Mouse (Mus musculus) CH12.LX (cell line): ENCODE measurements around the gene Glb1. TPM values are rescaled to one million over a fixed set of nuclear protein-coding genes. Genes with fewer than 3 reads are reported as not detected.

ENCODE experiments used
- DNase-seq: peaks from one replicate; pipeline ENCODE4 v3.0.0-alpha.2; 2013; ENCODE audit errors: extremely low read depth
- H3K27ac ChIP-seq: 2 replicates; pipeline ENCODE4 v1.5.1; 2012; ENCODE audit warnings: low read depth, mild to moderate bottlenecking, control low read depth, moderate library complexity; ENCODE audit not compliant: insufficient read depth
- H3K27me3 ChIP-seq: replicated peaks from 2 replicates; pipeline ENCODE3; 2012; ENCODE audit warnings: inconsistent platforms
- H3K36me3 ChIP-seq, 2 experiments: replicated peaks in 1 of 2; 2 replicates each; pipeline versions ENCODE3 to v1.6.1; 2012; ENCODE audit warnings: inconsistent platforms in 1 of 2, low read length in 1 of 2, mild to moderate bottlenecking in 1 of 2, mixed read lengths in 1 of 2, moderate library complexity in 1 of 2; ENCODE audit not compliant: control insufficient read depth in 1 of 2, insufficient read depth in 1 of 2
- H3K4me1 ChIP-seq, 2 experiments: 2 replicates each; pipeline ENCODE4 v1.6.1; 2012; ENCODE audit warnings: inconsistent platforms in 1 of 2, moderate library complexity in 1 of 2; ENCODE audit not compliant: insufficient read depth in 2 of 2, control insufficient read depth in 1 of 2
- H3K4me2 ChIP-seq: 2 replicates; pipeline ENCODE4 v1.6.1; 2012; ENCODE audit warnings: low read depth, mild to moderate bottlenecking, control low read depth; ENCODE audit not compliant: poor library complexity, insufficient read depth, severe bottlenecking
- H3K4me3 ChIP-seq, 3 experiments: fragments of 150-350 bp in 1 of 3; sonication (generic) in 1 of 3; replicated peaks in 1 of 3; 2 replicates each; pipeline versions ENCODE3 to v1.5.1; 2011 to 2012; ENCODE audit warnings: low read depth in 2 of 3, low read length in 2 of 3, mild to moderate bottlenecking in 2 of 3, moderate library complexity in 2 of 3, control low read depth in 1 of 3, improper control_type of control experiment in 1 of 3, inconsistent platforms in 1 of 3, mixed read lengths in 1 of 3; ENCODE audit not compliant: poor library complexity in 1 of 3
- H3K79me2 ChIP-seq: replicated peaks from 2 replicates; pipeline ENCODE4 v1.6.1; 2012; ENCODE audit warnings: mild to moderate bottlenecking, moderate library complexity; ENCODE audit not compliant: control insufficient read depth, poor library complexity, insufficient read depth, severe bottlenecking; ENCODE audit errors: extremely low read depth
- H3K9ac ChIP-seq: 2 replicates; pipeline ENCODE4 v1.6.1; 2012; ENCODE audit warnings: low read depth, mild to moderate bottlenecking, control low read depth, moderate library complexity; ENCODE audit not compliant: insufficient read depth
- H3K9me3 ChIP-seq: replicated peaks from 2 replicates; pipeline ENCODE3; 2012; ENCODE audit warnings: low read length, inconsistent platforms, mixed read lengths
- BHLHE40 ChIP-seq: IDR thresholded peaks from 2 replicates; pipeline ENCODE4 v1.6.1; 2011; ENCODE audit warnings: mild to moderate bottlenecking, low read depth, low read length, improper control_type of control experiment
- CHD1 ChIP-seq: IDR thresholded peaks from 2 replicates; pipeline ENCODE4 v1.6.1; 2012; ENCODE audit warnings: low read depth, low read length, improper control_type of control experiment, inconsistent platforms
- CHD2 ChIP-seq: IDR thresholded peaks from 2 replicates; pipeline ENCODE4 v1.6.1; 2011; ENCODE audit warnings: low read length, improper control_type of control experiment
- CTCF ChIP-seq, 2 experiments: IDR thresholded peaks in 1 of 2; conservative IDR thresholded peaks in 1 of 2; 2 replicates each; pipeline ENCODE4 v1.5.1; 2011 to 2012; ENCODE audit warnings: low read depth in 2 of 2, low read length in 2 of 2, improper control_type of control experiment in 1 of 2, inconsistent platforms in 1 of 2, mild to moderate bottlenecking in 1 of 2, moderate library complexity in 1 of 2
- E2F4 ChIP-seq: IDR thresholded peaks from 2 replicates; pipeline ENCODE4 v1.6.1; 2011; ENCODE audit warnings: low read depth, low read length, improper control_type of control experiment; ENCODE audit not compliant: insufficient replicate concordance
- ELF1 ChIP-seq: IDR thresholded peaks from 2 replicates; pipeline ENCODE4 v1.6.1; 2014; ENCODE audit warnings: low read depth, mild to moderate bottlenecking, inconsistent platforms, low read length, improper control_type of control experiment
- EP300 ChIP-seq: IDR thresholded peaks from 2 replicates; pipeline ENCODE4 v1.6.1; 2011; ENCODE audit warnings: low read length, improper control_type of control experiment
- ETS1 ChIP-seq: conservative IDR thresholded peaks from 2 replicates; pipeline ENCODE4 v1.6.1; 2012; ENCODE audit warnings: low read depth, mild to moderate bottlenecking, inconsistent platforms, low read length, improper control_type of control experiment, moderate library complexity
- GABPA ChIP-seq: IDR thresholded peaks from 2 replicates; pipeline ENCODE4 v1.6.1; 2012; ENCODE audit warnings: low read depth, low read length, improper control_type of control experiment, inconsistent platforms; ENCODE audit not compliant: insufficient replicate concordance
- HCFC1 ChIP-seq: IDR thresholded peaks from 2 replicates; pipeline ENCODE4 v1.6.1; 2012; ENCODE audit warnings: low read depth, mild to moderate bottlenecking, inconsistent platforms, low read length, improper control_type of control experiment
- IRF4 ChIP-seq: IDR thresholded peaks from 2 replicates; pipeline ENCODE4 v1.6.1; 2014; ENCODE audit warnings: low read depth, mild to moderate bottlenecking, inconsistent platforms, low read length, improper control_type of control experiment
- JUN ChIP-seq: IDR thresholded peaks from 2 replicates; pipeline ENCODE4 v1.6.1; 2011; ENCODE audit warnings: low read depth, mild to moderate bottlenecking, low read length, improper control_type of control experiment, moderate library complexity; ENCODE audit not compliant: insufficient read depth
- JUND ChIP-seq: conservative IDR thresholded peaks from 2 replicates; pipeline ENCODE4 v1.6.1; 2011; ENCODE audit warnings: low read depth, low read length, improper control_type of control experiment
- KAT2A ChIP-seq: IDR thresholded peaks from 2 replicates; pipeline ENCODE4 v1.6.1; 2012; ENCODE audit warnings: low read length, improper control_type of control experiment, inconsistent platforms; ENCODE audit not compliant: insufficient replicate concordance
- MAFK ChIP-seq: IDR thresholded peaks from 2 replicates; pipeline ENCODE4 v1.6.1; 2011; ENCODE audit warnings: low read length, improper control_type of control experiment; ENCODE audit not compliant: insufficient replicate concordance
- MAX ChIP-seq: IDR thresholded peaks from 2 replicates; pipeline ENCODE4 v1.6.1; 2011; ENCODE audit warnings: low read length, improper control_type of control experiment
- MAZ ChIP-seq: IDR thresholded peaks from 2 replicates; pipeline ENCODE4 v1.6.1; 2012; ENCODE audit warnings: low read depth, mild to moderate bottlenecking, inconsistent platforms, low read length, improper control_type of control experiment, moderate library complexity
- MEF2A ChIP-seq: IDR thresholded peaks from 2 replicates; pipeline ENCODE4 v1.6.1; 2014; ENCODE audit warnings: low read depth, mild to moderate bottlenecking, inconsistent platforms, low read length, improper control_type of control experiment, borderline replicate concordance
- MXI1 ChIP-seq: IDR thresholded peaks from 2 replicates; pipeline ENCODE4 v1.6.1; 2011; ENCODE audit warnings: mild to moderate bottlenecking, low read depth, low read length, improper control_type of control experiment
- MYC ChIP-seq: IDR thresholded peaks from 2 replicates; pipeline ENCODE4 v1.6.1; 2011; ENCODE audit warnings: low read depth, mild to moderate bottlenecking, improper control_type of control experiment, low read length
- NELFE ChIP-seq: IDR thresholded peaks from 2 replicates; pipeline ENCODE4 v1.6.1; 2011; ENCODE audit warnings: low read depth, low read length, improper control_type of control experiment
- NRF1 ChIP-seq: IDR thresholded peaks from 2 replicates; pipeline ENCODE4 v1.6.1; 2014; ENCODE audit warnings: low read depth, mild to moderate bottlenecking, inconsistent platforms, low read length, improper control_type of control experiment, moderate library complexity
- PAX5 ChIP-seq: IDR thresholded peaks from 2 replicates; pipeline ENCODE4 v1.6.1; 2012; ENCODE audit warnings: low read length, inconsistent platforms, mixed read lengths
- POLR2A ChIP-seq: IDR thresholded peaks from 2 replicates; pipeline ENCODE4 v1.6.1; 2011; ENCODE audit warnings: low read depth, mild to moderate bottlenecking, improper control_type of control experiment, low read length
- POLR2AphosphoS2 ChIP-seq: IDR thresholded peaks from 2 replicates; pipeline ENCODE4 v1.6.1; 2011; ENCODE audit warnings: low read depth, low read length, improper control_type of control experiment
- RAD21 ChIP-seq: IDR thresholded peaks from 2 replicates; pipeline ENCODE4 v1.6.1; 2011; ENCODE audit warnings: low read depth, mild to moderate bottlenecking, low read length, improper control_type of control experiment, moderate library complexity
- RCOR1 ChIP-seq: conservative IDR thresholded peaks from 2 replicates; pipeline ENCODE4 v1.6.1; 2012; ENCODE audit warnings: low read depth, mild to moderate bottlenecking, inconsistent platforms, low read length, improper control_type of control experiment
- SIN3A ChIP-seq: IDR thresholded peaks from 2 replicates; pipeline ENCODE4 v1.6.1; 2012; ENCODE audit warnings: low read length, improper control_type of control experiment, inconsistent platforms
- SMC3 ChIP-seq: IDR thresholded peaks from 2 replicates; pipeline ENCODE4 v1.6.1; 2011; ENCODE audit warnings: low read depth, low read length, improper control_type of control experiment
- TBP ChIP-seq: conservative IDR thresholded peaks from 2 replicates; pipeline ENCODE4 v1.6.1; 2011; ENCODE audit warnings: low read depth, low read length, improper control_type of control experiment
- TCF12 ChIP-seq: IDR thresholded peaks from 2 replicates; pipeline ENCODE4 v1.6.1; 2014; ENCODE audit warnings: low read depth, mild to moderate bottlenecking, inconsistent platforms, low read length, improper control_type of control experiment
- UBTF ChIP-seq: IDR thresholded peaks from 2 replicates; pipeline ENCODE4 v1.6.1; 2012; ENCODE audit warnings: low read depth, mild to moderate bottlenecking, inconsistent platforms, low read length, improper control_type of control experiment, moderate library complexity
- USF1 ChIP-seq: IDR thresholded peaks from 2 replicates; pipeline ENCODE4 v1.6.1; 2014; ENCODE audit warnings: low read depth, mild to moderate bottlenecking, inconsistent platforms, low read length, improper control_type of control experiment
- USF2 ChIP-seq: conservative IDR thresholded peaks from 2 replicates; pipeline ENCODE4 v1.6.1; 2011; ENCODE audit warnings: low read depth, low read length, improper control_type of control experiment
- ZC3H11A ChIP-seq: IDR thresholded peaks from 2 replicates; pipeline ENCODE4 v1.6.1; 2012; ENCODE audit warnings: low read depth, mild to moderate bottlenecking, inconsistent platforms, low read length, improper control_type of control experiment
- ZKSCAN1 ChIP-seq: IDR thresholded peaks from 2 replicates; pipeline ENCODE4 v1.6.1; 2012; ENCODE audit warnings: low read depth, inconsistent platforms, low read length, improper control_type of control experiment, borderline replicate concordance
- ZMIZ1 ChIP-seq: IDR thresholded peaks from 2 replicates; pipeline ENCODE4 v1.6.1; 2012; ENCODE audit warnings: low read depth, mild to moderate bottlenecking, inconsistent platforms, low read length, improper control_type of control experiment
- ZNF384 ChIP-seq: IDR thresholded peaks from 2 replicates; pipeline ENCODE4 v1.6.1; 2012; ENCODE audit warnings: low read depth, low read length, improper control_type of control experiment, inconsistent platforms
- dilution Hi-C: fragments of 300-500 bp; cut with MboI; formaldehyde crosslinking; loops from 2 replicates; pipeline ENCODE4 v1.14.3; 2020; ENCODE audit warnings: low sequenced_read_pairs; ENCODE audit not compliant: extremely low pct_unique_long_range_greater_than_20kb, extremely low pct_ligation_motif_present
- in situ Hi-C: fragments of 300-500 bp; cut with MboI; formaldehyde crosslinking; loops from 3 replicates; pipeline ENCODE4 v1.14.3; 2019; ENCODE audit warnings: low sequenced_read_pairs, low pct_ligation_motif_present, low pct_unique_long_range_greater_than_20kb, mixed read lengths
- polyA plus RNA-seq: library from polyadenylated mRNA; unstranded; fragments of >175 nt; gene quantifications from 2 replicates; pipeline ENCODE4 v1.2.1, GENCODE M21; 2012; ENCODE audit warnings: low read depth; ENCODE audit not compliant: insufficient read length
- total RNA-seq, 2 experiments: library from RNA; depleted of rRNA; stranded (reverse); fragments of 300-350 nt in 1 of 2; fragments of >200 nt in 1 of 2; gene quantifications; 2 replicates each; pipeline ENCODE4 v1.2.3; 2012 to 2014

Glb1 gene
- total RNA-seq (2012; rRNA removed) (33.9 and 40.7 TPM in 2 replicates), total RNA-seq (2014; rRNA removed) (22.4 and 25.7 TPM in 2 replicates), polyA plus RNA-seq (32.4 and 35.4 TPM in 2 replicates)

GRCm38 (mm10) chr9:114400949-114401684 is at the start of gene Glb1, which contains the start of gene Tmppe:
Gene Glb1 (plus strand): TSS chr9:114401076.
Gene Tmppe (plus strand): TSS chr9:114401105.
- dilution Hi-C loops, result no loop called here
- Histone ChIP-seq H3K4me1 (peaks cover 2 to 13% of the 10 kb centered on the region in 2 experiments; a peak in 2 of 4 replicates), H3K27ac (peak within 1 kb of the TSS; percentile 70), H3K4me2 (peak within 1 kb of the TSS; percentile 86), H3K9ac (peak within 1 kb of the TSS; percentile 76), H3K4me3 (peak within 1 kb of the TSS; percentile 78 to 92 (median 81)), H3K36me3 (peaks cover 24 to 27% of the 10 kb centered on the region in 2 experiments), H3K27me3 (no peaks in the 10 kb centered on the region), H3K9me3 (no peaks in the 10 kb centered on the region), H3K79me2 (peaks cover 39% of the 10 kb centered on the region)
- TF ChIP-seq JUN, result no peak
- peak; percentile 90 for TF ChIP-seq BHLHE40
- TF ChIP-seq MAZ, result no peak
- no peak for TF ChIP-seq RCOR1
- TF ChIP-seq GABPA, result no peak
- TF ChIP-seq ELF1, result peak; percentile 81
- peak; percentile 26; the same call in 1 of the 2 replicates for TF ChIP-seq IRF4
- no peak for TF ChIP-seq CHD2
- no peak for TF ChIP-seq MYC
- TF ChIP-seq CTCF (conservative IDR thresholded peaks at IDR 0.05 in 1 of 2, IDR thresholded peaks at IDR 0.05 in 1 of 2; ENCODE audit: low read depth in 2 of 2, low read length in 2 of 2), result peak in 1 of 2 experiments; percentile 38; a peak in 2 of 4 replicates
- peak; percentile 97; the same call in 1 of the 2 replicates for TF ChIP-seq MAX
- TF ChIP-seq CHD1, result no peak; the same call in 1 of the 2 replicates
- TF ChIP-seq MXI1, result peak; percentile 84; the same call in 1 of the 2 replicates
- peak; percentile 67 for TF ChIP-seq ETS1
- no peak for TF ChIP-seq ZC3H11A
- TF ChIP-seq POLR2AphosphoS2, result no peak
- TF ChIP-seq MAFK, result no peak
- peak; percentile 17; the same call in 1 of the 2 replicates for TF ChIP-seq SIN3A
- TF ChIP-seq PAX5, result no peak
- no peak for TF ChIP-seq ZKSCAN1
- no peak for TF ChIP-seq EP300
- peak; percentile 85 for TF ChIP-seq POLR2A
- no peak for TF ChIP-seq NRF1
- TF ChIP-seq HCFC1, result peak; percentile 50; the same call in 1 of the 2 replicates
- peak; percentile 78 for TF ChIP-seq ZMIZ1
- TF ChIP-seq MEF2A, result no peak
- no peak for TF ChIP-seq KAT2A
- no peak for TF ChIP-seq RAD21
- TF ChIP-seq SMC3, result no peak
- TF ChIP-seq NELFE, result peak; percentile 74; the same call in 1 of the 2 replicates
- TF ChIP-seq USF2, result peak; percentile 91
- peak; percentile 94 for TF ChIP-seq USF1
- TF ChIP-seq ZNF384, result no peak
- no peak for TF ChIP-seq TBP
- TF ChIP-seq UBTF, result peak; percentile 35; the same call in 1 of the 2 replicates
- no peak for TF ChIP-seq JUND
- no peak for TF ChIP-seq E2F4
- TF ChIP-seq TCF12, result peak; percentile 84
- peak; percentile 92 for DNase-seq
- in situ Hi-C loops, result no loop called here
